Mouse (Mus musculus) liver, embryonic 14.5 days (tissue): Measurements from ENCODE around the gene Ezh2.

Experiments
- CTCF ChIP-seq: IDR thresholded peaks from 2 replicates; pipeline ENCODE4 v1.5.1; 2016; ENCODE audit warnings: antibody characterized with exemption, low read depth, control low read depth
- EP300 ChIP-seq: IDR thresholded peaks from 2 replicates; pipeline ENCODE4 v1.6.1; 2016; ENCODE audit warnings: antibody characterized with exemption, low read depth

DNA sequence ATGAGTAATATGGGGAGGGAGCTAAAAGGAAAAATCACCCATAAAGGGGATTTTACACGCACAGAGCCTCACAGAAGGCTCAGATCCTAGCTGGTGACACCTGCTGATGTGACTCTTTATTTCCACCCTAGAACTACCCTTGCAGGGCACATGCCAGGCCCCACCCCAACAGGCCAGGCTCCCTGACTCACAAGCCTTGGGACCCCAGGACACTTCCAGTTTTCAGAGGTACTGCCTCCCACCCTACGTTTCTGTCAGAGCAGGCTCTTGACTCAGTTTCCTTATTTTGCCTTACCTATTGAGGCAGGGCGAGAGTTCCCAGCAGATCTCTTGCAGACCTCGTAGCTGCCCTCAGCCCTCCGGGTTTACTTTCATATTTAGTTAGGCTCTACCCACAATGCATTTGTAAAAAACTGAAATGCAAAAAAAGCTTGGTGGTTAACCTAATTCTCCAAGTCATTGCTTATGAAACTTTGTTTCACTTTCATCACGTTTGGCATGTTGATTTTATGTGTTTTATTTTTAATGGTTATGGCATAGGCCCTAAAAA lies 41.5 kb upstream of the Ezh2 start:
- TF ChIP-seq CTCF (no peak), EP300 (no peak)
